Mouse (Mus musculus): ENCODE results near the gene Rell1. TPM values are rescaled to one million over a fixed set of nuclear protein-coding genes. Genes with fewer than 3 reads are reported as not detected.

Rell1 gene
- total RNA-seq, 2 experiments from 2014 or later: 10.9 to 11.3 TPM

- intact Hi-C loops (cut with DNase I): loop anchor here (2.0 to 5.0 kb wide), 3 partner anchors 61 to 125 kb away; partner anchors contain the start of gene Pgm2
- no peak for TF ChIP-seq CTCF (IDR thresholded peaks at IDR 0.05)
- no peak for DNase-seq (ENCODE audit: extremely low spot score in 1 of 2, low spot score in 2 of 2)
- peak overlapping the region; percentile 81 for H3K27ac ChIP-seq
- peak overlapping the region; percentile 63 for H3K4me3 ChIP-seq
Observed at GRCm38 (mm10) chr5:63967591-63968141, 1.0 kb downstream of the Rell1 start.

GRCm38 (mm10) chr5:63966379-63966778 lies 2.3 kb downstream of the Rell1 start:
- intact Hi-C loops (cut with DNase I): loop anchor here (5.0 kb wide), 2 partner anchors 106 to 126 kb away; partner anchors contain the start of gene Pgm2
- H3K4me3 ChIP-seq: no peak overlapping the region
- H3K27ac ChIP-seq: no peak overlapping the region
- TF ChIP-seq CTCF (IDR thresholded peaks at IDR 0.05): no peak
- DNase-seq (ENCODE audit: extremely low spot score in 1 of 2, low spot score in 2 of 2): no peak

GRCm38 (mm10) chr5:63965946-63966345 lies 2.8 kb downstream of the Rell1 start:
- no peak for TF ChIP-seq CTCF (IDR thresholded peaks at IDR 0.05)
- H3K4me3 ChIP-seq: no peak overlapping the region
- intact Hi-C loops (cut with DNase I): loop anchor here (5.0 kb wide), 2 partner anchors 106 to 126 kb away; partner anchors contain the start of gene Pgm2
- no peak overlapping the region for H3K27ac ChIP-seq
- no peak for DNase-seq (ENCODE audit: extremely low spot score in 1 of 2, low spot score in 2 of 2)

DNA sequence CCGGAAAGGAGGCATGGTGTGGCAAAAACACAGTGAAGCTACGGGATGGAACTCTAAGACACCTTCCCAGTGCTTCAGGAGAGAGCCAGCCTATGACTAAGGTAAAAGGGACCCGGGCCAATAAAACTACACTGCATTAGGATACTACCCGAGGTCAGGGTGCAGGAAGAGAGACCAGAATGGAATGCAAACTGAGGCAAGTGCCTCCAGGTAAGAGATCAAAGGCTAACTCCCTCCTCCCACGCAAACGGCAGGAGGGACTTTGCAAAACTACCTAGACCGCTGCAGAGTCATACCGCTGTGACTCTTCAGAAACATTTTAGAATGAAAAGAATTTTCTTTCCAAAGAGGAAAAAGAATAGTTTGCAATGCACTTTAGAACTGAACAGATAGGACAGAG lies 4.1 kb downstream of the Rell1 start:
- no peak for DNase-seq (ENCODE audit: extremely low spot score in 1 of 2, low spot score in 2 of 2)
- TF ChIP-seq CTCF (IDR thresholded peaks at IDR 0.05): no peak
- intact Hi-C loops (cut with DNase I): no loop called here
- no peak overlapping the region for H3K4me3 ChIP-seq
- no peak overlapping the region for H3K27ac ChIP-seq

DNA sequence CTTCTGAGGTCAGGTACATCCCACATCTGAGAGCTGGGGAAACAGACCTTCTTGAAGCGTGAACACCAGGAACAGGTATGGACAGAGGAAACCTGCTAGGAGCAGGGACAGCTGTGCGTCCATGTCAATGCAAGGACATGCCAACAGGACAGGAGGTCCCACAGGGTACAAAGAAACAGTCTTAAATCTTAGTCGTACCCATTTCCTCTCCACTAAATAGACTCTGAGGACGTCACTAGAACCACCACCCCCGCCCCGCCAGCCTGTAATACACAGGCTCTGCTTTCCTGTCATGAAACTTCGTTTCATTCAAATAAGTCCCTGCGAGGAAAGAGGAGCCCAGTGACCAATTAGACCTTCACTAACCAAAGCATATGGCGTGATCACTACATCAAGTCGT lies 7.0 kb downstream of the Rell1 start:
- intact Hi-C loops (cut with DNase I): no loop called here
- no peak for TF ChIP-seq CTCF (IDR thresholded peaks at IDR 0.05)
- Histone ChIP-seq H3K4me3 (no peak overlapping the region), H3K27ac (no peak overlapping the region)
- no peak for DNase-seq (ENCODE audit: extremely low spot score in 1 of 2, low spot score in 2 of 2)

- no peak for DNase-seq (ENCODE audit: extremely low spot score in 1 of 2, low spot score in 2 of 2)
- H3K4me3 ChIP-seq: no peak overlapping the region
- TF ChIP-seq CTCF (IDR thresholded peaks at IDR 0.05): no peak
- intact Hi-C loops (cut with DNase I): no loop called here
- no peak overlapping the region for H3K27ac ChIP-seq
Observed at GRCm38 (mm10) chr5:63960565-63960964, 8.1 kb downstream of the Rell1 start.

DNA sequence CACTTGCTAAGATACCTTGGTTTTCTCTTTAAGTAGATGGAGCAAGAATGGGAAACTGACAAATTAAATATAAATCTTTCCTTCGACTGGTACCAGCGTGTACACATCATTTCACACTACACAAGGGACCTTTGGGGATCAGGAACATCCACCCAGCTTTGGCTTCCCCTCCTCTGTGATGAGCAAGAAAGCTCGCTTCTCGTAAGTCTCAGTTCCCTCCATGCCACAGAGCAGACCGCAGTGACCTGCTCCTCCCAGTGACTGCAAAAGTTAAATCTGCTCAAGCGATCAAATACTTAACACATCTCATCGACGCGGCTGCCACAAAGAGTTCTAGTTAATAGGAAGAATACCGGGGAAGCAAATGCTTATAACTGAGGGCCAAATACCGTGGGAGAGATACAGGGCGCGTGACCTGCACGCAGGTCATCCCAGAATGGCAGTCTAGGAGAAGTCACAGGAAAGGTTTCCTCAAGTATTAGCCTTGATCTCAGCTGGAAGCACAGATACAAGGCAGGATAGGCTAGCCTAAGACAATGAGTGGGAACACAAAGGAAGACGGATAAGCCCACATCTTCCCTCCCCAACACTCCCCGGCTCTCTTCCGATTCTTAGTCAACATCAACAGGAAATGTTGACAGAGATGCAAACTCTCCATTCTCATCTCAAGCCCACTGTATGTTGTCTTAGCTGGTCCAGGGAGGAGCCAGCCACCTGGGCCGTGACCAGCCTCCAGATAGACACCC lies 9.6 kb downstream of the Rell1 start:
- no peak for DNase-seq (ENCODE audit: extremely low spot score in 1 of 2, low spot score in 2 of 2)
- no peak overlapping the region for H3K27ac ChIP-seq
- intact Hi-C loops (cut with DNase I): no loop called here
- TF ChIP-seq CTCF (IDR thresholded peaks at IDR 0.05): no peak
- H3K4me3 ChIP-seq: no peak overlapping the region

DNA sequence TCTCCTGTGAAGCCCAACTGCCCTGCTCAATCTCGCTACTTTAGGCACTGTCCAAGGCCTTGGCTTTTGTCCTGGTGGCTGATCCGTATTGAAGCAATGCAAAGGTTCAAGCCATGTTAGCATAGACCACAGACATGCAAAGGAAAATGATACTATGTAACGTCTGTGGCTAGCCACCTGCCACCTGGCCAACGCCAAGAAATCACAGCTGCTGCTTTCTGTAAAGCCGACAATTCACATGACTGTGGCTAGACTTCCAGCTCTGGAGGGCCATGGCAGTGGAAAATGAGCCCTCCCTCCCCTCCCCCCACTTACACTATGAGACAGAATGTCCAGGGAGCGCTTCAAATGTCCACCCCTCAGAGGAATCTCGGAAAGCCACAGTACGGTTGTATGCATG lies 11.1 kb downstream of the Rell1 start:
- Histone ChIP-seq H3K27ac (no peak overlapping the region), H3K4me3 (no peak overlapping the region)
- intact Hi-C loops (cut with DNase I): no loop called here
- no peak for DNase-seq (ENCODE audit: extremely low spot score in 1 of 2, low spot score in 2 of 2)
- no peak for TF ChIP-seq CTCF (IDR thresholded peaks at IDR 0.05)

GRCm38 (mm10) chr5:63956411-63956810 lies 12.3 kb downstream of the Rell1 start:
- TF ChIP-seq CTCF (IDR thresholded peaks at IDR 0.05): no peak
- intact Hi-C loops (cut with DNase I): no loop called here
- Histone ChIP-seq H3K4me3 (no peak overlapping the region; the same call in 1 of the 2 replicates), H3K27ac (no peak overlapping the region)
- no peak for DNase-seq (ENCODE audit: extremely low spot score in 1 of 2, low spot score in 2 of 2)

GRCm38 (mm10) chr5:63953401-63954032 lies 15.2 kb downstream of the Rell1 start:
- DNase-seq (ENCODE audit: extremely low spot score in 1 of 2, low spot score in 2 of 2): no peak
- TF ChIP-seq CTCF (IDR thresholded peaks at IDR 0.05): no peak
- H3K27ac ChIP-seq: no peak overlapping the region
- H3K4me3 ChIP-seq: no peak overlapping the region
- intact Hi-C loops (cut with DNase I): no loop called here

- intact Hi-C loops (cut with DNase I): no loop called here
- TF ChIP-seq CTCF (IDR thresholded peaks at IDR 0.05): no peak
- Histone ChIP-seq H3K27ac (no peak overlapping the region), H3K4me3 (no peak overlapping the region)
- DNase-seq (ENCODE audit: extremely low spot score in 1 of 2, low spot score in 2 of 2): no peak
Observed at GRCm38 (mm10) chr5:63952039-63952438, 16.7 kb downstream of the Rell1 start.

GRCm38 (mm10) chr5:63951421-63951911 lies 17.2 kb downstream of the Rell1 start:
- TF ChIP-seq CTCF (IDR thresholded peaks at IDR 0.05): no peak
- Histone ChIP-seq H3K27ac (no peak overlapping the region), H3K4me3 (no peak overlapping the region)
- intact Hi-C loops (cut with DNase I): no loop called here
- DNase-seq (ENCODE audit: extremely low spot score in 1 of 2, low spot score in 2 of 2): no peak

All from left cerebral cortex, adult 2 months (tissue).